7 mouse cellular contexts compared by ENCODE assay signal in genomic region chr17:57062011-57062521, GRCm38 (mm10). TPM values are rescaled to one million over a fixed set of nuclear protein-coding genes. Genes with fewer than 3 reads are reported as not detected.
DNase-seq lines count a peak whose midpoint lies in the region; ATAC-seq and TF ChIP-seq lines count a peak whose summit lies in the region.

No protein-coding gene starts in this region.

- peaks cover 0 to 23% of the 10 kb centered on the region in 2 experiments; a peak in 2 of 4 replicates for H3K4me1 ChIP-seq in ES-E14 (ENCODE audit: control insufficient read depth in 2 of 2, insufficient read depth in 2 of 2, low read length in 2 of 2, poor library complexity in 1 of 2)
- H3K4me1 ChIP-seq in forebrain, postnatal 0 days (ENCODE audit: insufficient read depth): peaks cover 9% of the 10 kb centered on the region
- H3K4me1 ChIP-seq in midbrain, embryonic 11.5 days (ENCODE audit: control insufficient read depth, insufficient read depth, low read length): peaks cover 15% of the 10 kb centered on the region

- no peak for TF ChIP-seq CTCF in forebrain, postnatal 0 days (IDR thresholded peaks at IDR 0.05; ENCODE audit: low read depth)

- peak overlapping the region; percentile 74 for H3K9ac ChIP-seq in ES-E14 (ENCODE audit: insufficient read depth, low read depth, low read length, poor library complexity, severe bottlenecking)
- H3K9ac ChIP-seq in forebrain, postnatal 0 days: no peak overlapping the region
- H3K9ac ChIP-seq in midbrain, embryonic 11.5 days (ENCODE audit: low read length): no peak overlapping the region

- H3K27me3 ChIP-seq in forebrain, postnatal 0 days (ENCODE audit: insufficient read depth, low read length): peaks cover 22% of the 10 kb centered on the region
- peaks cover 27% of the 10 kb centered on the region for H3K27me3 ChIP-seq in midbrain, embryonic 11.5 days (ENCODE audit: control insufficient read depth, insufficient read depth, low read length)

- WGBS in forebrain, postnatal 0 days: under 1% methylated on average over 39 of the region's 39 CpGs
- under 1% methylated on average over 37 of the region's 39 CpGs for WGBS in midbrain, embryonic 11.5 days

- in situ Hi-C loops in ES-E14 (cut with MboI; ENCODE audit: low sequenced_read_pairs in 2 of 2, unreplicated experiment in 2 of 2): no loop called here

- no peak for ATAC-seq in forebrain, postnatal 0 days
- ATAC-seq in midbrain, embryonic 11.5 days (ENCODE audit: low FRiP score): no peak

- H3K4me2 ChIP-seq in forebrain, postnatal 0 days (ENCODE audit: low read depth): peak overlapping the region; percentile 45
- H3K4me2 ChIP-seq in midbrain, embryonic 11.5 days: peak overlapping the region; percentile 36

- H3K36me3 ChIP-seq in ES-E14 (ENCODE audit: control insufficient read depth, insufficient read depth, low read length, poor library complexity, severe bottlenecking): peaks cover 8% of the 10 kb centered on the region; the same call in 1 of the 2 replicates
- peaks cover 3% of the 10 kb centered on the region; the same call in 1 of the 2 replicates for H3K36me3 ChIP-seq in forebrain, postnatal 0 days (ENCODE audit: insufficient read depth)
- no peaks in the 10 kb centered on the region for H3K36me3 ChIP-seq in midbrain, embryonic 11.5 days (ENCODE audit: control insufficient read depth, insufficient read depth, low read length)

- peak; percentile 75 for DNase-seq in CD4-positive helper T cell, adult 2 months (ENCODE audit: low read depth, low spot score)
- DNase-seq in ES-E14 (ENCODE audit: low read depth, low spot score): no peak
- DNase-seq in forebrain, postnatal 0 days: no peak
- peak; percentile 77 to 87 for DNase-seq in kidney, postnatal 4 days
- DNase-seq in midbrain, embryonic 11.5 days (ENCODE audit: low spot score, missing footprints): peak; percentile 89
- DNase-seq in thymus, postnatal 25 days: peak; percentile 51
- DNase-seq in gastrocnemius, adult 8-10 months (ENCODE audit: low spot score in 2 of 2): no peak

- peak overlapping the region; percentile 69 to 78 for H3K4me3 ChIP-seq in ES-E14 (ENCODE audit: insufficient read depth in 1 of 2, low read depth in 1 of 2, low read length in 2 of 2, poor library complexity in 1 of 2, severe bottlenecking in 1 of 2)
- peak overlapping the region; percentile 30 for H3K4me3 ChIP-seq in forebrain, postnatal 0 days (ENCODE audit: low read depth, low read length)
- peak overlapping the region; percentile 23 for H3K4me3 ChIP-seq in midbrain, embryonic 11.5 days (ENCODE audit: low read depth, low read length)

- H3K9me3 ChIP-seq in ES-E14 (ENCODE audit: control insufficient read depth, insufficient read depth, low read depth, low read length): no peaks in the 10 kb centered on the region
- no peaks in the 10 kb centered on the region for H3K9me3 ChIP-seq in forebrain, postnatal 0 days (ENCODE audit: low read length)
- H3K9me3 ChIP-seq in midbrain, embryonic 11.5 days (ENCODE audit: control insufficient read depth, low read length): no peaks in the 10 kb centered on the region

- H3K27ac ChIP-seq in ES-E14 (ENCODE audit: insufficient read depth, low read depth, low read length, poor library complexity, severe bottlenecking): peak overlapping the region; percentile 10; the same call in 1 of the 2 replicates
- no peak overlapping the region for H3K27ac ChIP-seq in forebrain, postnatal 0 days (ENCODE audit: low read depth, low read length)
- no peak overlapping the region for H3K27ac ChIP-seq in midbrain, embryonic 11.5 days (ENCODE audit: low read depth, low read length)

TF ChIP-seq in ES-E14, 5 proteins besides CTCF, POLR2A, EP300 and RAD21:
- TF ChIP-seq MAFK (IDR thresholded peaks at IDR 0.05; ENCODE audit: insufficient read depth, low read depth, low read length): no peak
- TF ChIP-seq CHD2 (IDR thresholded peaks at IDR 0.05; ENCODE audit: low read depth, low read length): no peak
- TF ChIP-seq HCFC1 (IDR thresholded peaks at IDR 0.05; ENCODE audit: borderline replicate concordance, insufficient read depth, low read length): no peak
- TF ChIP-seq ZC3H11A (IDR thresholded peaks at IDR 0.05; ENCODE audit: borderline replicate concordance, low read depth, low read length): no peak
- no peak for TF ChIP-seq ZNF384 (IDR thresholded peaks at IDR 0.05; ENCODE audit: low read depth, low read length)
TF ChIP-seq in ES-E14: peak in this region for 0.

RNA-seq across cellular contexts. Expression of gene Slc25a23, which starts 2.4 kb away (rescaled TPM):
- 5.2 and 5.9 TPM in 2 replicates for total RNA-seq in ES-E14 (2012; rRNA removed)
- total RNA-seq in forebrain, postnatal 0 days (2014; rRNA removed): 75.7 and 101 TPM in 2 replicates
- polyA plus RNA-seq in forebrain, postnatal 0 days (2015; fragmentation: Nextera tagmentation; extraction: Ambion mirVana): 38.8 and 43.2 TPM in 2 replicates
- 14.2 and 16.5 TPM in 2 replicates for polyA plus RNA-seq in midbrain, embryonic 11.5 days (2014; fragmentation: Nextera tagmentation; extraction: Ambion mirVana)
- 10 to 100 TPM; 28.2 to 32.7 (median 31.3) TPM for total RNA-seq in gastrocnemius, adult 8-10 months (2022)

RNA-seq across cellular contexts. Expression of gene Crb3, which starts 3.2 kb away (rescaled TPM):
- 6.2 and 15.4 TPM in 2 replicates for total RNA-seq in ES-E14 (2012; rRNA removed)
- total RNA-seq in forebrain, postnatal 0 days (2014; rRNA removed): 2.0 and 4.0 TPM in 2 replicates
- polyA plus RNA-seq in forebrain, postnatal 0 days (2015; fragmentation: Nextera tagmentation; extraction: Ambion mirVana): 2.4 and 3.5 TPM in 2 replicates
- polyA plus RNA-seq in midbrain, embryonic 11.5 days (2014; fragmentation: Nextera tagmentation; extraction: Ambion mirVana): 0.80 and 1.2 TPM in 2 replicates
- total RNA-seq in gastrocnemius, adult 8-10 months (2022): under 1 TPM in 1 of 4 experiments, not detected in 3; 0.34 TPM

RNA-seq across cellular contexts. Expression of gene Dennd1c, which starts 16.2 kb away (rescaled TPM):
- total RNA-seq in ES-E14 (2012; rRNA removed): 0.45 and 0.53 TPM in 2 replicates
- 0.92 and 1.00 TPM in 2 replicates for total RNA-seq in forebrain, postnatal 0 days (2014; rRNA removed)
- polyA plus RNA-seq in forebrain, postnatal 0 days (2015; fragmentation: Nextera tagmentation; extraction: Ambion mirVana): 1.4 and 1.9 TPM in 2 replicates
- 2.2 and 2.7 TPM in 2 replicates for polyA plus RNA-seq in midbrain, embryonic 11.5 days (2014; fragmentation: Nextera tagmentation; extraction: Ambion mirVana)
- total RNA-seq in gastrocnemius, adult 8-10 months (2022): under 1 TPM in 3 of 4 experiments, not detected in 1; 0.12 to 0.52 (median 0.44) TPM

RNA-seq across cellular contexts. Expression of gene Slc25a41, which starts 20.6 kb away (rescaled TPM):
- total RNA-seq in ES-E14 (2012; rRNA removed): 0.37 and 0.40 TPM in 2 replicates
- total RNA-seq in forebrain, postnatal 0 days (2014; rRNA removed): not detected in 2 replicates
- polyA plus RNA-seq in forebrain, postnatal 0 days (2015; fragmentation: Nextera tagmentation; extraction: Ambion mirVana): not detected in 2 replicates
- polyA plus RNA-seq in midbrain, embryonic 11.5 days (2014; fragmentation: Nextera tagmentation; extraction: Ambion mirVana): not detected in 2 replicates
- not detected for total RNA-seq in gastrocnemius, adult 8-10 months (2022)

RNA-seq across cellular contexts. Expression of gene Tubb4a, which starts 25.5 kb away (rescaled TPM):
- 0.32 and 0.89 TPM in 2 replicates for total RNA-seq in ES-E14 (2012; rRNA removed)
- 131 and 157 TPM in 2 replicates for total RNA-seq in forebrain, postnatal 0 days (2014; rRNA removed)
- 453 and 500 TPM in 2 replicates for polyA plus RNA-seq in forebrain, postnatal 0 days (2015; fragmentation: Nextera tagmentation; extraction: Ambion mirVana)
- polyA plus RNA-seq in midbrain, embryonic 11.5 days (2014; fragmentation: Nextera tagmentation; extraction: Ambion mirVana): 167 and 171 TPM in 2 replicates
- under 1 TPM; 0.53 to 0.88 (median 0.64) TPM for total RNA-seq in gastrocnemius, adult 8-10 months (2022)

Comparison
In these comparisons a context has a peak if more than half of its experiments do, and no peak if none do; other contexts are left out.
1. DNase-seq: peak in CD4-positive helper T cell, adult 2 months (single experiment), kidney, postnatal 4 days (2 of 2), midbrain, embryonic 11.5 days (single experiment) and thymus, postnatal 25 days (single experiment); none in ES-E14 (single experiment), forebrain, postnatal 0 days (single experiment) and gastrocnemius, adult 8-10 months (0 of 2).
2. H3K4me3 ChIP-seq: peak in every context shown above with its lines; median percentile 74 in ES-E14; 30 in forebrain, postnatal 0 days; 23 in midbrain, embryonic 11.5 days.